Mouse (Mus musculus) hindbrain, embryonic 16.5 days (tissue): Measurements from ENCODE around the gene Tex26. TPM values are rescaled to one million over a fixed set of nuclear protein-coding genes. Genes with fewer than 3 reads are reported as not detected.
A peak's percentile ranks its signal among the peaks of the same experiment; 100 is the strongest.

Experiments
- ATAC-seq: fragments of 200-750 bp; cut with Nextera tagmentation; 2 replicates; pipeline ENCODE4 v1.8.0; 2017; ENCODE audit warnings: moderate TSS enrichment, moderate library complexity
- H3K27ac ChIP-seq: fragments of 300-500 bp; sonication (generic); 2 replicates; pipeline ENCODE4 v1.5.1; 2014; ENCODE audit warnings: low read depth, mild to moderate bottlenecking, control low read depth, low read length, moderate library complexity
- H3K27me3 ChIP-seq: fragments of 300-500 bp; sonication (generic); replicated peaks from 2 replicates; pipeline ENCODE4 v1.6.1; 2014; ENCODE audit warnings: low read length; ENCODE audit not compliant: control insufficient read depth, insufficient read depth
- H3K36me3 ChIP-seq: fragments of 300-500 bp; sonication (generic); 2 replicates; pipeline ENCODE4 v1.6.1; 2014; ENCODE audit warnings: mild to moderate bottlenecking, low read length, moderate library complexity, mixed read lengths; ENCODE audit not compliant: control insufficient read depth, insufficient read depth
- H3K4me1 ChIP-seq: fragments of 300-500 bp; sonication (generic); 2 replicates; pipeline ENCODE4 v1.6.1; 2014; ENCODE audit warnings: low read depth, low read length; ENCODE audit not compliant: control insufficient read depth, insufficient read depth
- H3K4me2 ChIP-seq: fragments of 300-500 bp; sonication (generic); 2 replicates; pipeline ENCODE4 v1.6.1; 2014; ENCODE audit warnings: mild to moderate bottlenecking, low read length, control low read depth, moderate library complexity
- H3K4me3 ChIP-seq: fragments of 300-500 bp; sonication (generic); 2 replicates; pipeline ENCODE4 v1.5.1; 2014; ENCODE audit warnings: mild to moderate bottlenecking, low read length, control low read depth, moderate library complexity
- H3K9ac ChIP-seq: fragments of 300-500 bp; sonication (generic); 2 replicates; pipeline ENCODE4 v1.6.1; 2014; ENCODE audit warnings: low read depth, mild to moderate bottlenecking, control low read depth, low read length, moderate library complexity
- H3K9me3 ChIP-seq: fragments of 300-500 bp; sonication (generic); 2 replicates; pipeline ENCODE4 v1.6.1; 2014; ENCODE audit warnings: mild to moderate bottlenecking, low read length, moderate library complexity; ENCODE audit not compliant: control insufficient read depth
- WGBS: fragments of 180-500 bp; shearing (Covaris S2); extraction: QIAGEN DNeasy Blood & Tissue Kit; methylation state at CpG from one replicate; pipeline ENCODE4 v1.1.7; 2014; 5-methylcytosine and 5-hydroxymethylcytosine counted together
- polyA plus RNA-seq: library from polyadenylated mRNA; unstranded; fragments of >200 nt; fragmentation: Nextera tagmentation; extraction: Ambion mirVana; gene quantifications from 2 replicates; pipeline ENCODE4 v1.2.1, GENCODE M21; 2015

The Tex26 gene
- polyA plus RNA-seq, 1 experiment from 2014 or later, result 1.4 TPM

GRCm38 (mm10) chr5:149441646-149442276 is 2.3 kb downstream of the Tex26 start:
- 50% methylated on average over 14 of the region's 14 CpGs for WGBS
- peak; percentile 13; the same call in 1 of the 2 replicates for ATAC-seq
- Histone ChIP-seq H3K27me3 (no peaks in the 10 kb centered on the region), H3K4me3 (no peak overlapping the region), H3K27ac (peak overlapping the region; percentile 55), H3K36me3 (no peaks in the 10 kb centered on the region), H3K9me3 (no peaks in the 10 kb centered on the region), H3K9ac (no peak overlapping the region), H3K4me2 (no peak overlapping the region), H3K4me1 (peaks cover 20% of the 10 kb centered on the region)

DNA sequence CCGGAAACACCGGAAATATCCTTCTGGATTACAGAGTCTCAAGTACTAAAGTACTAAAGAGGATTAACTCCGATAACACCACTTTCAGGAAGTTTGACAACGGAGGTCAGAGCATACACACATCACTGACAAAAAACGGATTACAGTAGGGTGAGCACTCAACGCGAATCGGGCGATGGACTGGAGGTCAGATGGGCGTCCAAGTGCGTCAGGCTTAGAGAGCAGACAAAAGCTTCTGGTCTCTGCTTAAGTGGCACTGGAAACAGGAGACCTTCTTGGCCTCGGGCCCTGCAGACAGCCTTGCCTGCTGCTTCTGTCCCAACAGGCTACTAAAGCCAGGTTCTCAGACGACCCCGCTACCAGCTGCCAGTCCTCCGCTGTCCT is 2.8 kb downstream of the Tex26 start:
- ATAC-seq, result no peak
- Histone ChIP-seq H3K4me1 (peaks cover 20% of the 10 kb centered on the region), H3K27me3 (no peaks in the 10 kb centered on the region), H3K4me3 (no peak overlapping the region), H3K27ac (peak overlapping the region; percentile 55; the same call in 1 of the 2 replicates), H3K9me3 (no peaks in the 10 kb centered on the region), H3K36me3 (no peaks in the 10 kb centered on the region), H3K9ac (no peak overlapping the region), H3K4me2 (no peak overlapping the region)
- 62% methylated on average over 15 of the region's 15 CpGs for WGBS

GRCm38 (mm10) chr5:149444451-149444850 is 5.0 kb downstream of the Tex26 start:
- Histone ChIP-seq H3K9me3 (no peaks in the 10 kb centered on the region; the same call in 1 of the 2 replicates), H3K36me3 (no peaks in the 10 kb centered on the region), H3K4me2 (no peak overlapping the region), H3K4me3 (no peak overlapping the region), H3K27me3 (no peaks in the 10 kb centered on the region), H3K9ac (no peak overlapping the region), H3K27ac (peak overlapping the region; percentile 6; the same call in 1 of the 2 replicates), H3K4me1 (peaks cover 16% of the 10 kb centered on the region)
- WGBS, result 74% methylated on average over 4 of the region's 4 CpGs
- ATAC-seq, result no peak

- Histone ChIP-seq H3K9ac (no peak overlapping the region), H3K27ac (no peak overlapping the region), H3K9me3 (no peaks in the 10 kb centered on the region; the same call in 1 of the 2 replicates), H3K4me1 (peaks cover 8% of the 10 kb centered on the region), H3K27me3 (no peaks in the 10 kb centered on the region), H3K4me3 (no peak overlapping the region), H3K4me2 (no peak overlapping the region), H3K36me3 (no peaks in the 10 kb centered on the region)
- 88% methylated on average over 7 of the region's 7 CpGs for WGBS
- ATAC-seq, result no peak
Measured at GRCm38 (mm10) chr5:149446495-149446894, 7.0 kb downstream of the Tex26 start.

GRCm38 (mm10) chr5:149447733-149448132 is 8.3 kb downstream of the Tex26 start:
- Histone ChIP-seq H3K9ac (no peak overlapping the region), H3K27ac (no peak overlapping the region), H3K4me2 (no peak overlapping the region), H3K36me3 (no peaks in the 10 kb centered on the region), H3K27me3 (no peaks in the 10 kb centered on the region), H3K4me1 (peaks cover 5% of the 10 kb centered on the region; the same call in 1 of the 2 replicates), H3K9me3 (no peaks in the 10 kb centered on the region; the same call in 1 of the 2 replicates), H3K4me3 (no peak overlapping the region)
- no peak for ATAC-seq
- 83% methylated on average over 5 of the region's 5 CpGs for WGBS

DNA sequence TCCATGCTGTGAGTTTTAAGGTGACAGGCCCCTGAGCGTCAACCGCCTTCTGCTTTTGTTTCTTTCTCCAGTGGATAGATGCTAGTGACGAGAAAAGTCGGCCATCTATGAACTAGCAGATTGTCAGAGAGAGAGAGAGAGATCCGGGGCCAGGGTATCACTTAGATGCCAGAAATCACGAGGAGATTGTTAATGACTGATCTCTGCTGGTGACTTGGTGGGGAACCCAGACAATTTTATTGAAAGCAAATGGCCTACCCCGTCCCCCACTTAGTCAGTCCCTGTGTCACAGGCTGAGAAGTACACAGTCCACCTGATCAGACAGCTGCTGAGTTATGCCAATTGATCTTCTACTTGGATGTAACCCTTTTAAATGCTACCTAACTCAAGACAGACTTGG is 9.9 kb downstream of the Tex26 start:
- Histone ChIP-seq H3K36me3 (no peaks in the 10 kb centered on the region), H3K4me2 (no peak overlapping the region), H3K27ac (no peak overlapping the region), H3K9ac (no peak overlapping the region), H3K4me1 (peaks cover 5% of the 10 kb centered on the region; the same call in 1 of the 2 replicates), H3K9me3 (no peaks in the 10 kb centered on the region; the same call in 1 of the 2 replicates), H3K4me3 (no peak overlapping the region), H3K27me3 (no peaks in the 10 kb centered on the region)
- 80% methylated on average over 7 of the region's 7 CpGs for WGBS
- no peak for ATAC-seq

- Histone ChIP-seq H3K4me2 (no peak overlapping the region), H3K9ac (no peak overlapping the region), H3K27me3 (no peaks in the 10 kb centered on the region), H3K9me3 (no peaks in the 10 kb centered on the region; the same call in 1 of the 2 replicates), H3K27ac (no peak overlapping the region; the same call in 1 of the 2 replicates), H3K4me1 (no peaks in the 10 kb centered on the region), H3K4me3 (no peak overlapping the region), H3K36me3 (no peaks in the 10 kb centered on the region)
- no peak for ATAC-seq
- WGBS, result 61% methylated on average over 7 of the region's 7 CpGs
Measured at GRCm38 (mm10) chr5:149451209-149451681, 11.8 kb downstream of the Tex26 start.

GRCm38 (mm10) chr5:149454281-149454680 is 14.8 kb downstream of the Tex26 start:
- no peaks in the 10 kb centered on the region for H3K27me3 ChIP-seq
- no peak overlapping the region for H3K27ac ChIP-seq
- H3K4me1 ChIP-seq, result no peaks in the 10 kb centered on the region
- H3K4me3 ChIP-seq, result no peak overlapping the region
- no peak overlapping the region for H3K9ac ChIP-seq
- H3K4me2 ChIP-seq, result no peak overlapping the region
- ATAC-seq, result no peak
- WGBS, result 30% methylated on average over 6 of the region's 6 CpGs
- no peaks in the 10 kb centered on the region for H3K9me3 ChIP-seq
- no peaks in the 10 kb centered on the region for H3K36me3 ChIP-seq

- no peaks in the 10 kb centered on the region for H3K27me3 ChIP-seq
- no peak for ATAC-seq
- 87% methylated on average over 7 of the region's 7 CpGs for WGBS
- no peak overlapping the region for H3K4me2 ChIP-seq
- no peaks in the 10 kb centered on the region for H3K4me1 ChIP-seq
- H3K36me3 ChIP-seq, result no peaks in the 10 kb centered on the region
- H3K9me3 ChIP-seq, result no peaks in the 10 kb centered on the region
- no peak overlapping the region for H3K27ac ChIP-seq
- no peak overlapping the region for H3K4me3 ChIP-seq
- no peak overlapping the region for H3K9ac ChIP-seq
Measured at GRCm38 (mm10) chr5:149456544-149456943, 17.1 kb downstream of the Tex26 start.
